18 mouse cellular contexts compared by ENCODE assay signal in genomic region chr19:24491824-24492223, GRCm38 (mm10).
"Had no signal": no experiment of that assay in that cellular context is flagged by ENCODE, and none has a peak within 500 bp of the region (broad histone marks: within the 10 kb centered on the region; RNA-seq: fewer than 3 reads in every experiment).

No protein-coding gene starts in this region.

- H3K4me1 ChIP-seq: limb, embryonic 12.5 days; limb, embryonic 15.5 days had no signal

- H3K36me3 ChIP-seq: limb, embryonic 12.5 days; limb, embryonic 15.5 days; liver, embryonic 12.5 days; liver, embryonic 15.5 days had no signal

- ATAC-seq: liver, embryonic 12.5 days had no signal

- H3K4me2 ChIP-seq: limb, embryonic 12.5 days; limb, embryonic 15.5 days; liver, embryonic 12.5 days; liver, embryonic 15.5 days; midbrain, embryonic 11.5 days had no signal

- H3K4me3 ChIP-seq: layer of hippocampus, adult 2 months; limb, embryonic 12.5 days; limb, embryonic 15.5 days; liver, embryonic 12.5 days; liver, embryonic 15.5 days had no signal

- H3K9ac ChIP-seq: limb, embryonic 12.5 days; limb, embryonic 15.5 days; liver, embryonic 12.5 days; liver, embryonic 15.5 days had no signal

- H3K27ac ChIP-seq: kidney, postnatal 0 days; layer of hippocampus, adult 2 months; limb, embryonic 12.5 days; limb, embryonic 15.5 days; liver, embryonic 12.5 days; liver, embryonic 15.5 days had no signal

- H3K27me3 ChIP-seq: limb, embryonic 12.5 days; limb, embryonic 15.5 days; liver, embryonic 12.5 days; liver, embryonic 15.5 days had no signal

- DNase-seq: kidney, adult 2 months; kidney, postnatal 25 days; left cerebral cortex, postnatal 4 days; lung, adult 2 months; lung, postnatal 14 days; lung, postnatal 4 days; midbrain, embryonic 14.5 days; right cerebral cortex, postnatal 25 days; spleen, adult 18-20 months; thymus, adult 18-20 months; thymus, postnatal 36 days had no signal

- H3K9me3 ChIP-seq: limb, embryonic 12.5 days; limb, embryonic 15.5 days; liver, embryonic 12.5 days; liver, embryonic 15.5 days had no signal
